Mouse (Mus musculus) neural tube, embryonic 12.5 days (tissue): ENCODE results near the gene Urad. TPM values are rescaled to one million over a fixed set of nuclear protein-coding genes. Genes with fewer than 3 reads are reported as not detected.

Source experiments
- ATAC-seq: fragments of 200-750 bp; cut with Nextera tagmentation; 2 replicates; pipeline ENCODE4 v1.8.0; 2017; ENCODE audit warnings: low read depth, mild to moderate bottlenecking, moderate TSS enrichment, moderate library complexity; ENCODE audit not compliant: low FRiP score
- H3K27ac ChIP-seq: fragments of 300-500 bp; sonication (generic); 2 replicates; pipeline ENCODE4 v1.5.1; 2016
- H3K27me3 ChIP-seq: fragments of 300-500 bp; sonication (generic); replicated peaks from 2 replicates; pipeline ENCODE4 v1.6.1; 2016; ENCODE audit warnings: mild to moderate bottlenecking
- H3K36me3 ChIP-seq: fragments of 300-500 bp; sonication (generic); 2 replicates; pipeline ENCODE4 v1.6.1; 2016; ENCODE audit warnings: mild to moderate bottlenecking
- H3K4me1 ChIP-seq: fragments of 300-500 bp; sonication (generic); 2 replicates; pipeline ENCODE4 v1.6.1; 2016
- H3K4me2 ChIP-seq: fragments of 300-500 bp; sonication (generic); replicated peaks from 2 replicates; pipeline ENCODE4 v1.6.1; 2016; ENCODE audit warnings: mild to moderate bottlenecking
- H3K4me3 ChIP-seq: fragments of 300-500 bp; sonication (generic); 2 replicates; pipeline ENCODE4 v1.5.1; 2016
- H3K9ac ChIP-seq: fragments of 300-500 bp; sonication (generic); 2 replicates; pipeline ENCODE4 v1.6.1; 2016; ENCODE audit warnings: mild to moderate bottlenecking
- H3K9me3 ChIP-seq: fragments of 300-500 bp; sonication (generic); 2 replicates; pipeline ENCODE4 v1.6.1; 2016; ENCODE audit warnings: mild to moderate bottlenecking
- WGBS: fragments of 180-500 bp; shearing (Covaris S2); methylation state at CpG from one replicate; pipeline ENCODE4 v1.1.7; 2016; 5-methylcytosine and 5-hydroxymethylcytosine counted together
- polyA plus RNA-seq: library from polyadenylated mRNA; unstranded; fragments of >200 nt; fragmentation: Nextera tagmentation; extraction: Ambion mirVana; gene quantifications from 2 replicates; pipeline ENCODE4 v1.2.1, GENCODE M21; 2016

Gene Urad
- polyA plus RNA-seq, 1 experiment from 2014 or later = not detected

DNA sequence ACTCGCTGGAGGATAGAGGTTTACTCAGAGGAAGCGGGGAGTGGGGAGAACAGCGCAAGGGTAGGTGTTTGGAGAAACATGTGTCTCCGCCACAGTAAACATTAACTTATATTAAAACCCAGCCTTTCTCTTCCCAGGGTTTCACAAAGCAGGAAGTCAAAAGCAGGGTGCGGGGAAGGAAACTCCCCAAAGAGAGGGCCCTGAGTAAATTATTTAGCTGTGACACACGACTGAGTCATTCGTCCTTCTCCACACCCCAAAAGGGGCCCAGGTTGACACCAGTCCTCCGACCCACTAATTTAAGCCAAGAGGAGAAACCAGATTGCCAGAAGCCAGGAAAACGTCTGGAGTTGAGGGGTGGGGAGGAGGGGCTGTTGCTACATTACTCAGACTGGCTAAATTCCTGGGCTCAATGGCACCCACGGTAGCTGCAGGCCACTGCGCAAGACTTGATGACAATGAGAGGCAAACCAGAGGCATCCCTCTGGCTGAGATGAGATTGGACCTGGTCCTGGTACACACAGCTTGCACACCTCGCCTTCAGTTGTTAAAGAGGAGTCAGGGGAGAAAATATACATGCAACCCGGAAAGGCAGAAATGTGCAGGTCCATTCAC lies 29.6 kb downstream of the Urad start:
- Histone ChIP-seq H3K27ac (no peak overlapping the region), H3K27me3 (peaks cover 40% of the 10 kb centered on the region), H3K4me2 (no peak overlapping the region), H3K4me3 (no peak overlapping the region), H3K9me3 (no peaks in the 10 kb centered on the region), H3K4me1 (no peaks in the 10 kb centered on the region), H3K9ac (no peak overlapping the region), H3K36me3 (no peaks in the 10 kb centered on the region)
- 50% methylated on average over 13 of the region's 13 CpGs for WGBS
- 0 out of 2 replicates have a peak, but pooled peaks have one; percentile 13 for ATAC-seq

DNA sequence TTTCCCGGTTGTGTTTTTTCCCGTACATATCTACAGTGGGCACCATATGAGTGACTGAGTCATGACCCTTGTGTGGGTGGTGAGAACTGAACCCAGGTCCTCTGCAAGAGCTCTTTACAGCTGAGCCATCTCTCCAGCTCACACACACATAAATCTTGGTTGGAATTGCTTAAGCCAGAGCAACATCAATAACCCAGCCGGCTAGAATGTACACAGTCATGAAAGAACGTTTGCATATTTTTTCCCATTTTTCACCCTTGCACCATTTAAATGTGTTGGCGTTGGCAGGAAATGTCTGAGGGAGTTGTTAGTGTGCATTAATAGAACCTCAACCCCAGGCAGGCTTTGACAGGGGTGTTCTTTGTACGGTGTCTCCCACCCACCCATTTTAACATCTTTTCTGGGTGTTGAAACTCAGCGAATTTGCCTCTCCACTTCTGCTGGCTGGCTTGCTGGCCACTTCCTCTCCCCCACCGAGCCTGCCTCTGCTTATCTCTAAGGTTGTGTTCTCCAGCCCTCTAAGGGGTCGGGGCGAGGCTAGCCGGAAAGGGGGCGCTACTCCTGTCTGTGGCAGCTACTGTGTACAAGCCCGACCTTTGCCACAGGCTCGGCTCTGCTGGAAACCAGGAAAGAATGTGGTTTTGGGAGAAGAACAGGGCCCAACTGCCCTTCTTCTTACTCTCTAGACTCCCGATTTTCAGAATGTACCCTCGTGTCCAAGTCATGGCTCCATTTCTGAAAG lies 30.3 kb downstream of the Urad start:
- no peak overlapping the region for H3K4me3 ChIP-seq
- ATAC-seq = no peak
- no peak overlapping the region for H3K9ac ChIP-seq
- no peak overlapping the region for H3K27ac ChIP-seq
- H3K27me3 ChIP-seq = peaks cover 34% of the 10 kb centered on the region
- H3K4me1 ChIP-seq = no peaks in the 10 kb centered on the region
- WGBS = 46% methylated on average over 16 of the region's 16 CpGs
- no peaks in the 10 kb centered on the region for H3K36me3 ChIP-seq
- H3K9me3 ChIP-seq = no peaks in the 10 kb centered on the region
- no peak overlapping the region for H3K4me2 ChIP-seq

DNA sequence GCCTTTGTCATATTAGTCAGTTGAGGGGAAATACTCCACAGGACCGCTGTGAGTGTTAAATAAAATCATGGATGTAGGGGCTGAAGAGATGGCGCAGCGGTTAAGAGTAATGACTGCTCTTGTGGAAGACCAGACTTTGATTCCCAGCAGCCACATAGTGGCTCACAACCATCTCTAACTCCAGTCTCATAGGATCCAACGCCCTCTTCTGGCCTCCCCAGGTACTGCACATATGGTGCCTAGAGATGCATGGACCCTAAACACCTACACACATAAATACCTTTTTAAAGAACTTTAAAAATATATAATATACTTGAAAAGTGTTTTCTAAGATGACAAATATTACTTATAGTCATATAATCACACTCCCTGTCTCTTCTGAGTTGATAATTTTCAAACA lies 37.9 kb downstream of the Urad start:
- H3K9ac ChIP-seq = no peak overlapping the region
- ATAC-seq = no peak
- no peaks in the 10 kb centered on the region for H3K9me3 ChIP-seq
- no peaks in the 10 kb centered on the region for H3K4me1 ChIP-seq
- H3K27me3 ChIP-seq = peaks cover 25% of the 10 kb centered on the region
- 78% methylated on average over 4 of the region's 4 CpGs for WGBS
- no peaks in the 10 kb centered on the region for H3K36me3 ChIP-seq
- no peak overlapping the region for H3K27ac ChIP-seq
- no peak overlapping the region for H3K4me2 ChIP-seq
- no peak overlapping the region for H3K4me3 ChIP-seq

DNA sequence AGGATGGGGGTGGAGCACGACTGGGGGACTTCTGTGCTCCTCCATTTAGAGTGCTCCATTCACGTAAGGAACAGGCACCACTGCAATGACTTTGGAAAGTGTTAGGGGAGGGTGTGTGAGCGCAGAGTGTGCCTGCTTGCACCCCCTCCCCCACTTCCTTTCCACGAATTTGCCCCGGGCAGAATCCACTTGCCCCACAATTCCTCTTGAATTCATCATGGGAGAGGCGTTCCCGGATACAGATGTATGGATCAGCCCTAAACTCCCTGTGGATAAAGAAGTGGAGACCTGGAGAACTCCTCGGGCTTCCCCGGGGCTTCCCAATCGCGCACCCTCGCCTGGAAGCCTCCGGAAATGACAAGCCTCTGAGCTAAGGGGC lies 44.7 kb downstream of the Urad start:
- Histone ChIP-seq H3K27me3 (peaks cover 86% of the 10 kb centered on the region), H3K4me3 (no peak overlapping the region), H3K27ac (no peak overlapping the region), H3K4me2 (no peak overlapping the region), H3K9me3 (no peaks in the 10 kb centered on the region), H3K36me3 (no peaks in the 10 kb centered on the region), H3K9ac (no peak overlapping the region), H3K4me1 (0 out of 2 replicates have a peak, but pooled peaks cover 5% of the 10 kb centered on the region)
- under 1% methylated on average over 13 of the region's 13 CpGs for WGBS
- no peak for ATAC-seq

DNA sequence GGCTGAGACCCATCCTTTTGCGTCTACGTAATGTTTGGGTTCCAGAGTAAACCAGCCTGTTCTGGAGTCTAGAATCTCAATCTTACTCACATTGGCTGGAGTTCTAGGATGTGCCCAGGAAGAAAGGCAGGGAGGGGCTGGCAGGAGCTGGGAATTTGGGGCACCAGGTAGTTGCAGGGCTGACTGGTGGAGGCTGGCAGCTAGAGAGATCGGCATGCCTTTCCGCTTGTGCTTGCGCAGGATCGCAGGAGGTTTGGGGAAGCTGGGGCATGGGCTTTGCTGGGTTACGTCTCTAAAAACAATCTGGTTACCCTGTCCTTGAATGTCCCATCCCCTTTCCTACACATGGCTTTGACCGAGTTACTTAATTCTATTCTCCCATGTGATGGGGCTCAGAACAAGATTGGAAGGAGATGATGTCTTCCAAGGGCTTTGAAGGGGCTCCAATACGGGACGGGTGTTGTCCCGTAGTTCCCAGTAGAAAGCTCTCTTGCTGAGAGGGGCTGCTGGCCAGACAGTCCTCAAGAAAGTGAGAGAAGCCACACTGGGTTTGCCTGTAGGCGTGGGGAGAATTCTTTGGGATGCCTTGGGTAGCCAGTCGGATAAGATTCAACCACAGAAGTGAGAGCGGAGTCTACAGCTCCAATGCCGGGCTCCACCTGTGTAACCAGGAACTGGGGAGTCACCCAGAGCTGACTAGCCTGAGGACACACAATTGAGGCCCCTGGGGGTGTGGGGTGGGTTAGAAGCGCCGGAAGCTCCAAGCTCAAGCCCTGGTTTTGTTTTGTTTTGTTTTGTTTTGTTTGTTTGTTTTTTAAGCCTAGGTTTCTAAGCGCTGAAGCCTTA lies 45.3 kb downstream of the Urad start:
- H3K4me3 ChIP-seq = no peak overlapping the region
- 1% methylated on average over 18 of the region's 18 CpGs for WGBS
- no peaks in the 10 kb centered on the region for H3K9me3 ChIP-seq
- H3K4me1 ChIP-seq = 0 out of 2 replicates have a peak, but pooled peaks cover 5% of the 10 kb centered on the region
- no peak for ATAC-seq
- no peaks in the 10 kb centered on the region for H3K36me3 ChIP-seq
- H3K27me3 ChIP-seq = peaks cover 92% of the 10 kb centered on the region
- no peak overlapping the region for H3K4me2 ChIP-seq
- no peak overlapping the region for H3K9ac ChIP-seq
- H3K27ac ChIP-seq = no peak overlapping the region

DNA sequence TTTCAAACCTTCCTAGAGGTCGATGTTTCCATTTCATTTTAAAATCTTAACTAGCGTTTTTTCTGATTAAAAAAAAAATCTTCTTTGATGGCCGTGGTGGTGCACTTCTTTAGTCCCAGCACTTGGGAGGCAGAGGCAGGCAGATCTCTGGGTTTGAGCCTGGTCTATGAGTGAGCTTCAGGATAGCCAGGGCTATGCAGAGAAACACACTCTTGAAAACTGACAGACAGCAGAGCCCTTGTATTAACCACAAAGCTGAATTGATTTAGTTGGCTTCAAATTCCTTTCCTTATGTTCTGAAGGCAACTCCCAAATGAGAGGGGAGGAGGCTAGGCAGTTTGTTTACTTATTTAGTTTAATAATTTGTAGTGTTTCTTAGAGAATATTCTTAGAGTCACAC lies 46.5 kb downstream of the Urad start:
- H3K4me2 ChIP-seq = no peak overlapping the region
- H3K36me3 ChIP-seq = no peaks in the 10 kb centered on the region
- no peak overlapping the region for H3K9ac ChIP-seq
- no peak overlapping the region for H3K4me3 ChIP-seq
- H3K27ac ChIP-seq = no peak overlapping the region
- H3K27me3 ChIP-seq = peaks cover 95% of the 10 kb centered on the region
- 18% methylated on average over 3 of the region's 3 CpGs for WGBS
- H3K4me1 ChIP-seq = 0 out of 2 replicates have a peak, but pooled peaks cover 5% of the 10 kb centered on the region
- no peaks in the 10 kb centered on the region for H3K9me3 ChIP-seq
- no peak for ATAC-seq

DNA sequence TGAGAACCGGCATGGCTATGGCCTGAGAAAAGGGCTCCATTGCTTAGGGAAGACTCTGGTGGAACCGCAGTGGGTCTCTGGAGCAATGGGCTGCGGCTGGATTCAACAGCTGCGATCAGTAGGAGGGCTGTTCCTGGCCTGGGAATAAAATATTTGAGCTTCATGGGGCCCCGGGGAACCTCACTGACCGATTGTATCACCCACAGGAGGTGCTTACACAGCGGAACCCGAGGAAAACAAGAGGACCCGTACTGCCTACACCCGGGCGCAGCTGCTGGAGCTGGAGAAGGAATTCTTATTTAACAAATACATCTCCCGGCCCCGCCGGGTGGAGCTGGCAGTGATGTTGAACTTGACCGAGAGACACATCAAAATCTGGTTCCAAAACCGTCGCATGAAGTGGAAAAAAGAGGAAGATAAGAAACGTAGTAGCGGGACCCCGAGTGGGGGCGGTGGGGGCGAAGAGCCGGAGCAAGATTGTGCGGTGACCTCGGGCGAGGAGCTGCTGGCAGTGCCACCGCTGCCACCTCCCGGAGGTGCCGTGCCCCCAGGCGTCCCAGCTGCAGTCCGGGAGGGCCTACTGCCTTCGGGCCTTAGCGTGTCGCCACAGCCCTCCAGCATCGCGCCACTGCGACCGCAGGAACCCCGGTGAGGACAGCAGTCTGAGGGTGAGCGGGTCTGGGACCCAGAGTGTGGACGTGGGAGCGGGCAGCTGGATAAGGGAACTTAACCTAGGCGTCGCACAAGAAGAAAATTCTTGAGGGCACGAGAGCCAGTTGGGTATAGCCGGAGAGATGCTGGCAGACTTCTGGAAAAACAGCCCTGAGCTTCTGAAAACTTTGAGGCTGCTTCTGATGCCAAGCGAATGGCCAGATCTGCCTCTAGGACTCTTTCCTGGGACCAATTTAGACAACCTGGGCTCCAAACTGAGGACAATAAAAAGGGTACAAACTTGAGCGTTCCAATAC lies 47.8 kb downstream of the Urad start:
- Histone ChIP-seq H3K27me3 (peaks cover 96% of the 10 kb centered on the region), H3K4me3 (no peak overlapping the region), H3K4me2 (0 out of 2 replicates have a peak overlapping the region, but pooled peaks have one; percentile 2), H3K9ac (no peak overlapping the region), H3K4me1 (0 out of 2 replicates have a peak, but pooled peaks cover 5% of the 10 kb centered on the region), H3K9me3 (no peaks in the 10 kb centered on the region), H3K27ac (no peak overlapping the region), H3K36me3 (no peaks in the 10 kb centered on the region)
- no peak for ATAC-seq
- 1% methylated on average over 48 of the region's 48 CpGs for WGBS

DNA sequence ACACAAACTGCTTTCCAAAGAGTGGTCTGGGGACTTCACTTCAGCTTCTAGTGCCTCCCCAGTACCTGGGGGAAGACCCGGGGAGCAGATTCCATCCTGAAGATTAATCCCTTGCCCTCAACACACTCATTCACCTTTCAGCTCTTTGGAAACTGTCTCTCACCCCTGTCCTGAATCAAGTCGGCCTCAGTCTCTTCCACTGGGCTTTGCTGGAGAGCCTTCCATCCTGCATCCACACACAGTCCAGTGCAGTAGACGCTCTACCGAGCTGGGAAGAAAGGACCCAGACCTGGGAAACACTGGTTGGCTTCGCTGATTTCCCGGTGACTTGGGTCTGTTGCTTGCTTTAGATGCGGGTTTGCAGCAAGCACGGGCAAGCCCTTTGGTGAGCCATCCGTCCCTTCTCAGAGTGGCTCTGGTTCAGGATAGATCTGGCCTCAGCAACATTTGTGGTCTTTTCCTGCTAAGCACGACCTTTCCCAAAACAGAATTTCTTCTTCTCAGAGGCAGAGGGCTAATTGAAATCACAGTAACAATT lies 49.4 kb downstream of the Urad start:
- no peaks in the 10 kb centered on the region for H3K9me3 ChIP-seq
- H3K36me3 ChIP-seq = no peaks in the 10 kb centered on the region
- no peak overlapping the region for H3K4me3 ChIP-seq
- 0 out of 2 replicates have a peak, but pooled peaks cover 5% of the 10 kb centered on the region for H3K4me1 ChIP-seq
- no peak overlapping the region for H3K27ac ChIP-seq
- no peak overlapping the region for H3K4me2 ChIP-seq
- WGBS = 2% methylated on average over 10 of the region's 10 CpGs
- ATAC-seq = no peak
- no peak overlapping the region for H3K9ac ChIP-seq
- peaks cover 96% of the 10 kb centered on the region for H3K27me3 ChIP-seq

DNA sequence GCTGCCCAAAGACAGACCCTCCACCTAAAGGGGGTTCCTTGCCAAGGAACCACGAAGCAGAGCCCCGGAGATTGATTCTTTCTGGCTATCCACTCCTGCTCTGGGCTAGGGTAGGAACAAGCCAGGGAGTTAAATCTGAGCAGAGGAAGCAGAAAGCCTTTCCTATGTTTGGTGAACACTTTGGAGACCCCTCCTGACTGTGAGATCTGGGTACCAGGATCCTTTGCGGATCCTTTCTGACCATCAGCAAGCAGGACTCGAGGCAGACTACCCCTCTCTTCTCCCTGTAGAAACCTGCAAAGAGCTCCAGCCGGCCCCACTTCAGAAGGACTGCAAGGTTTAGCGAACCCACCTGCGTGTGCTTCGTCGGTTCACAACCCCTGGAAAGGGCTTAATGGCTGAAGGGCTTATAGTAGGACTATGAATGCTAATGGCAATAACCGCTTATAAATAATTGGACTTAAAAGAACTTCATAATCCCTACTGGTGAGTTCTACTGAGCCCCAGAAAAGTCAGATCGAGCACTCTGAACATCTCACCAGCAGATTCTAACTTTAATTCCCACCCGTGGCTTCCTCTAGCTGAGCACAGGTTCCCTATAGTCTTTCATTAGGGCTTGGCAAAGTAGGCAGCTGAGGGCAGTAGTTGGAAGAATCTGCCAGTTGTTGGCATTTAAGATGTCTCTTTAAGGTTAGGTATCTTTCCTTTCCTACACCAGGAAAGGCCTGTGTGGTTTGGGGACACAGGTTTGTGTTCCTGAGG lies 50.0 kb downstream of the Urad start:
- H3K4me1 ChIP-seq = 0 out of 2 replicates have a peak, but pooled peaks cover 5% of the 10 kb centered on the region
- ATAC-seq = no peak
- H3K27ac ChIP-seq = no peak overlapping the region
- H3K4me2 ChIP-seq = no peak overlapping the region
- no peaks in the 10 kb centered on the region for H3K9me3 ChIP-seq
- H3K9ac ChIP-seq = no peak overlapping the region
- peaks cover 96% of the 10 kb centered on the region for H3K27me3 ChIP-seq
- WGBS = 4% methylated on average over 12 of the region's 12 CpGs
- H3K4me3 ChIP-seq = no peak overlapping the region
- H3K36me3 ChIP-seq = no peaks in the 10 kb centered on the region

DNA sequence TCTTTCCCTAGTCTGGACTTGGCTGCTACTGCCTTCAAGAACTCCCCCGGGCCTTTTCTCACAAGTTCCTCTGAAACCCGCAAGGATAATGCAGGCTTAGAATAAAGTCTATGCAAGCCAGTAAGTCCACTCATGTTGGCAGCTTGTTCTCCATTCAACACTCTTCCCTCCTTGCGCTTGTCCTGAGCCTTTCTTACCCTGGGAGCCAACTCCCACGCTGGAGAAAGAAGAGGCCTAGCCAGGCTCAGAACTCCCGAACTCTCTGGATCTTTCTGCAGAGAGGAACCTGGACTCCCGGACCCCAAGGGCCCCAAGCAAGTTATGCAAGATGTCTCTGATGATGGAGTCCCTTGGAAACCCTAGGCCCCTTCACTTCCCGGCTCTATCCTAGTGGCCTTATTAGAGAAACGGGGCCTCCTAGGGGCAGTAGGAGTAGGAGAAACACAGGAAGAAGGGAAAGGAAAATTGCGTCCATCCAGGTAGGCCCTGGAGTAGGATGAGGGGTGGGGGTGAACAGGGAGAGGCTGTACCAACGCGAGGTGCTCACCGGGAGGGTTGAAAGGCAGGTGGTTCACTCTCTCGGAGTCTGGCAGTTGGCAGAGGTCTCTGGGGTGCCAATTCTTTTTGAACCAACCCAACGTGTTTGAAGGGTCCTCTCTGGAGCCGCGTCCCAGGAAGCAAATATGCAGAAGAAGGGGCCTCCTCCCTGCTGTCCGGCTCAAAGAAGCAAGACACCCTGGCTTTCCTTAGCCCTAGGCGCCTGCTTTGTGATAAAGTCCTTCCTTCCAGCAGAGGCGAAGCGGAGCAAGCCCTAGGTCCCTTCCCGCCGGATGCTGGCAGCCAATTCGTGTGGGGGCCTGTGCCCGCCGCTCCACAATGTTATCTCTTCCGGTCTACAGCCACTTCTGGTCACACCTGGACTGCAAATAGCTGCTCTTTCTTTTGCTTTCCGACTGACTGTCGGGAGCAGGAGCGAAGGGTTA lies 51.3 kb downstream of the Urad start:
- 1% methylated on average over 29 of the region's 29 CpGs for WGBS
- ATAC-seq = no peak
- Histone ChIP-seq H3K4me1 (0 out of 2 replicates have a peak, but pooled peaks cover 5% of the 10 kb centered on the region), H3K9me3 (no peaks in the 10 kb centered on the region), H3K27me3 (peaks cover 96% of the 10 kb centered on the region), H3K4me3 (no peak overlapping the region), H3K27ac (no peak overlapping the region), H3K4me2 (no peak overlapping the region), H3K9ac (no peak overlapping the region), H3K36me3 (no peaks in the 10 kb centered on the region)
